Mouse (Mus musculus): ENCODE data around the gene Ifna1. TPM values are rescaled to one million over a fixed set of nuclear protein-coding genes. Genes with fewer than 3 reads are reported as not detected.

The Ifna1 gene
- total and polyA plus RNA-seq, 3 experiments = not detected

DNA sequence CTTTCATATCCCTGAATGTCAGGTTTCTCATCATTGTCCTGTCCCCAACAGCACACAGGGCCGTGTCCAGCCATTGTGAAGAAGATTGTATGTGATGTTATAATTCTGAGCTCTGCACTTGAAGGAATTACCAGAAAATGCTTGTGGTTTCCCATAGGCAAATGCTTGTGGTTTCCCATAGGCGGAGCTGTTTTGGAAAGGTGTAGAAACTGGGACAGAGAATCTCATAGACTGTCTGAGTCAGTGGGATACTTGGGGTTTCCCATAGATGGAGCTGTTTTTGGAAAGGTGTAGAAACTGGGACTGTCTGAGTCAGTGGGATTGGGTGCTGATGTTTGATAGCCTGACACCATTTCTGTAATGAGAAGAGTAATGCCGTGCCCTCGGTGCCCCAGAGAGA is 26.6 kb downstream of the Ifna1 start:
- H3K9ac ChIP-seq (ENCODE audit: insufficient read depth, low read depth) = no peak overlapping the region
- H3K27ac ChIP-seq (ENCODE audit: insufficient read depth, low read depth) = no peak overlapping the region
- H3K4me2 ChIP-seq (ENCODE audit: insufficient read depth, low read depth, poor library complexity, severe bottlenecking) = peak overlapping the region; percentile 4
- dilution Hi-C loops (cut with MboI; ENCODE audit: extremely low pct_ligation_motif_present, extremely low pct_unique_long_range_greater_than_20kb, low sequenced_read_pairs) = no loop called here
- peaks cover 8% of the 10 kb centered on the region for H3K9me3 ChIP-seq (replicated peaks; ENCODE audit: low read length)
- H3K27me3 ChIP-seq (replicated peaks) = peaks cover 6% of the 10 kb centered on the region
- DNase-seq (ENCODE audit: extremely low read depth) = no peak
- H3K79me2 ChIP-seq (replicated peaks; ENCODE audit: control insufficient read depth, extremely low read depth, insufficient read depth, poor library complexity, severe bottlenecking) = no peaks in the 10 kb centered on the region
- H3K4me1 ChIP-seq (ENCODE audit: control insufficient read depth in 1 of 2, insufficient read depth in 2 of 2) = peaks cover 25 to 44% of the 10 kb centered on the region in 2 experiments
- no peak overlapping the region for H3K4me3 ChIP-seq (replicated peaks in 1 of 3; ENCODE audit: low read depth in 2 of 3, low read length in 2 of 3, poor library complexity in 1 of 3)
- in situ Hi-C loops (cut with MboI; ENCODE audit: low pct_ligation_motif_present, low pct_unique_long_range_greater_than_20kb, low sequenced_read_pairs) = loop anchor here (25.0 kb wide), 1 partner anchor 811 kb away; the partner anchor contains the start of gene Dmrta1
- H3K36me3 ChIP-seq (replicated peaks in 1 of 2; ENCODE audit: control insufficient read depth in 1 of 2, insufficient read depth in 1 of 2, low read length in 1 of 2) = no peaks in the 10 kb centered on the region
- TF ChIP-seq GABPA (IDR thresholded peaks at IDR 0.05; ENCODE audit: insufficient replicate concordance, low read depth, low read length) (no peak), BHLHE40 (IDR thresholded peaks at IDR 0.05; ENCODE audit: low read depth, low read length) (peak; percentile 17; the same call in 1 of the 2 replicates), CHD2 (IDR thresholded peaks at IDR 0.05; ENCODE audit: low read length) (no peak), MXI1 (IDR thresholded peaks at IDR 0.05; ENCODE audit: low read depth, low read length) (no peak), ETS1 (conservative IDR thresholded peaks at IDR 0.05; ENCODE audit: low read depth, low read length) (no peak; the same call in 1 of the 2 replicates), POLR2AphosphoS2 (IDR thresholded peaks at IDR 0.05; ENCODE audit: low read depth, low read length) (no peak), JUND (conservative IDR thresholded peaks at IDR 0.05; ENCODE audit: low read depth, low read length) (no peak), UBTF (IDR thresholded peaks at IDR 0.05; ENCODE audit: low read depth, low read length) (no peak), IRF4 (IDR thresholded peaks at IDR 0.05; ENCODE audit: low read depth, low read length) (peak; percentile 54; the same call in 1 of the 2 replicates), MAFK (IDR thresholded peaks at IDR 0.05; ENCODE audit: insufficient replicate concordance, low read length) (0 out of 2 replicates have a peak, but pooled peaks have one; percentile 23), MYC (IDR thresholded peaks at IDR 0.05; ENCODE audit: low read depth, low read length) (no peak), CTCF (conservative IDR thresholded peaks at IDR 0.05 in 1 of 2, IDR thresholded peaks at IDR 0.05 in 1 of 2; ENCODE audit: low read depth in 2 of 2, low read length in 2 of 2) (peak in 1 of 2 experiments; percentile 46; a peak in 2 of 4 replicates), TCF12 (IDR thresholded peaks at IDR 0.05; ENCODE audit: low read depth, low read length) (no peak), RCOR1 (conservative IDR thresholded peaks at IDR 0.05; ENCODE audit: low read depth, low read length) (no peak), ZNF384 (IDR thresholded peaks at IDR 0.05; ENCODE audit: low read depth, low read length) (no peak), MAX (IDR thresholded peaks at IDR 0.05; ENCODE audit: low read length) (no peak), JUN (IDR thresholded peaks at IDR 0.05; ENCODE audit: insufficient read depth, low read depth, low read length) (no peak), MAZ (IDR thresholded peaks at IDR 0.05; ENCODE audit: low read depth, low read length) (no peak), SMC3 (IDR thresholded peaks at IDR 0.05; ENCODE audit: low read depth, low read length) (no peak; the same call in 1 of the 2 replicates), EP300 (IDR thresholded peaks at IDR 0.05; ENCODE audit: low read length) (peak; percentile 44), NELFE (IDR thresholded peaks at IDR 0.05; ENCODE audit: low read depth, low read length) (no peak), HCFC1 (IDR thresholded peaks at IDR 0.05; ENCODE audit: low read depth, low read length) (no peak), RAD21 (IDR thresholded peaks at IDR 0.05; ENCODE audit: low read depth, low read length) (no peak), E2F4 (IDR thresholded peaks at IDR 0.05; ENCODE audit: insufficient replicate concordance, low read depth, low read length) (no peak), ZMIZ1 (IDR thresholded peaks at IDR 0.05; ENCODE audit: low read depth, low read length) (no peak), MEF2A (IDR thresholded peaks at IDR 0.05; ENCODE audit: borderline replicate concordance, low read depth, low read length) (peak; percentile 41; the same call in 1 of the 2 replicates), USF2 (conservative IDR thresholded peaks at IDR 0.05; ENCODE audit: low read depth, low read length) (no peak), TBP (conservative IDR thresholded peaks at IDR 0.05; ENCODE audit: low read depth, low read length) (no peak), CHD1 (IDR thresholded peaks at IDR 0.05; ENCODE audit: low read depth, low read length) (no peak), POLR2A (IDR thresholded peaks at IDR 0.05; ENCODE audit: low read depth, low read length) (no peak), KAT2A (IDR thresholded peaks at IDR 0.05; ENCODE audit: insufficient replicate concordance, low read length) (no peak), PAX5 (IDR thresholded peaks at IDR 0.05; ENCODE audit: low read length) (no peak), USF1 (IDR thresholded peaks at IDR 0.05; ENCODE audit: low read depth, low read length) (no peak)

All from CH12.LX (cell line).